Mouse (Mus musculus): ENCODE data around the gene Tomm34. TPM values are rescaled to one million over a fixed set of nuclear protein-coding genes. Genes with fewer than 3 reads are reported as not detected.

The Tomm34 gene
- polyA plus RNA-seq, 1 experiment: 31.0 TPM

DNA sequence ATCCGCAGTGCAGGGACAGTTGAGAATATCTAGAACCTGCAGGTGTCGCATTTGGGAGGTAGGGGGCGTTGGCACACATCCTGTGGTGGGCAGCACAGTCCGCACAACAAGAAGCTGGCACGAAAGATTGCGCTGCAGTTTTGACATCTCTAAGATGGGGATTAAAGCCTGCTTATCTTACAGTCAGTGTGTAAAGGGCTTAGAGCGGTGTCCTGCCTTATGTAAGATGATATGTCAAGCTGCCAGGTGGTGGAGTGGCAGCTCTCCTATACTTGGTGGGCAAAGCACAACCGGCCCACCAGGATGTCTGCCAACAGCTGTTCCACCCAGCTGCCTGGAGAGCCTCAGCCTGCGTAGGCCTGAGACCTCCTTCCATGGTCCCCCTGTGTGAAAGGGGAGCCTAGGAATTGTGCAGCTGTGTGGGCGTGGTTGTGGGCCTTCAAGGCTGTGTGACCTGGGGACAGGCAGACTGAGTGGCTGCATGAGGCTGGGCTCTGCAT, 34.4 kb downstream of the Tomm34 start:
- no peak for DNase-seq
- Histone ChIP-seq H3K36me3 (ENCODE audit: control insufficient read depth, insufficient read depth, low read length) (no peaks in the 10 kb centered on the region), H3K4me1 (ENCODE audit: control insufficient read depth, insufficient read depth, low read length) (no peaks in the 10 kb centered on the region), H3K27ac (ENCODE audit: insufficient read depth, low read depth, low read length) (no peak overlapping the region), H3K4me3 (ENCODE audit: insufficient read depth, low read depth, low read length) (no peak overlapping the region), H3K27me3 (replicated peaks; ENCODE audit: control insufficient read depth, insufficient read depth, low read length) (no peaks in the 10 kb centered on the region)
- WGBS: 53% methylated on average over 10 of the region's 10 CpGs
- TF ChIP-seq CTCF (conservative IDR thresholded peaks at IDR 0.05; ENCODE audit: insufficient read depth, insufficient read length, low read depth, low read length) (no peak), POLR2A (IDR thresholded peaks at IDR 0.05; ENCODE audit: low read depth, low read length) (no peak)

DNA sequence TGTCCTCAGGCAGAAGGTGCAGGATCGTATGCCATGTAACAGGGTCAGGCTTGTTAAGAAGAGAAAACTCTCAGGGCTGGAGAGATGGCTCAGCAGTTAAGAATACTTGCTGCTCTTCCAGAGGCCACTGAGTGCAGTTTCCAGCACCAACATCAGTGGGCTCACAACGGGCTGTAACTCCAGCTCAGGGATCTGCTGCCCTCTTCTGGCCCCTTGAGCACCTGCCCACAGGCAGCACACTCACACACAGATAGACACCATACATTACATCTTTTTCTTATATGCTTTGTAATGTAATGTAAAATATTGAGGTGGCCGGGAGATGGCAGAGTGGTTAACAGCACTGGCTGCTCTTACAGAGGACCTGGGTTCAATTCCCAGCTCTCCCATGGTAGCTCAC, 38.0 kb downstream of the Tomm34 start:
- no peaks in the 10 kb centered on the region for H3K27me3 ChIP-seq (replicated peaks; ENCODE audit: control insufficient read depth, insufficient read depth, low read length)
- no peak for TF ChIP-seq POLR2A (IDR thresholded peaks at IDR 0.05; ENCODE audit: low read depth, low read length)
- no peak for TF ChIP-seq CTCF (conservative IDR thresholded peaks at IDR 0.05; ENCODE audit: insufficient read depth, insufficient read length, low read depth, low read length)

GRCm38 (mm10) chr2:164031147-164031546, 39.8 kb downstream of the Tomm34 start:
- WGBS: 64% methylated on average over 10 of the region's 10 CpGs
- H3K27ac ChIP-seq (ENCODE audit: insufficient read depth, low read depth, low read length): no peak overlapping the region
- H3K4me1 ChIP-seq (ENCODE audit: control insufficient read depth, insufficient read depth, low read length): no peaks in the 10 kb centered on the region
- no peak for DNase-seq
- H3K27me3 ChIP-seq (replicated peaks; ENCODE audit: control insufficient read depth, insufficient read depth, low read length): no peaks in the 10 kb centered on the region
- H3K36me3 ChIP-seq (ENCODE audit: control insufficient read depth, insufficient read depth, low read length): no peaks in the 10 kb centered on the region
- no peak overlapping the region for H3K4me3 ChIP-seq (ENCODE audit: insufficient read depth, low read depth, low read length)
- no peak for TF ChIP-seq POLR2A (IDR thresholded peaks at IDR 0.05; ENCODE audit: low read depth, low read length)
- TF ChIP-seq CTCF (conservative IDR thresholded peaks at IDR 0.05; ENCODE audit: insufficient read depth, insufficient read length, low read depth, low read length): no peak

More for the DNA sequence above, 38.0 kb downstream of the Tomm34 start:
- no peaks in the 10 kb centered on the region for H3K36me3 ChIP-seq (ENCODE audit: control insufficient read depth, insufficient read depth, low read length)
- H3K27ac ChIP-seq (ENCODE audit: insufficient read depth, low read depth, low read length): no peak overlapping the region
- H3K4me1 ChIP-seq (ENCODE audit: control insufficient read depth, insufficient read depth, low read length): no peaks in the 10 kb centered on the region
- 93% methylated on average over 3 of the region's 3 CpGs for WGBS
- no peak for DNase-seq
- no peak overlapping the region for H3K4me3 ChIP-seq (ENCODE audit: insufficient read depth, low read depth, low read length)

DNA sequence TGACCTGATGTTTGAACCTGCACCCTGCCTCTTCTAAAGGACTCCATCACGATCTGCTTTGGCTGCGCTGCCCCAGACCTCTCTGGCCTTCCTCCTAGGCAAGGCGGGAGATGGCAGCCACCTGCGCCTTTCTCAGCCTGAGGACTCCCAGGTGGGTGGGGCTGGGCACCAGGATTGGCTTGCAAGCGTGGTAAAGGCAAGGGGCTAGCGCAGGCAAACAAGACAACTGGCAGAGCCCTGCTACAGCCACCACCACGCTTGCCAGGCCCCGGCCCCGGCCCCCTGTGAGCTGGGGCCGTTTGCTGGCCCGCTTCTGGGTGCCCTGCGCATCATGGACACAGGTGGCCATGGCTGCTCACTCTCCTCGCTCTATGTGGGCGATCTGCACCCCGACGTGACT, 45.8 kb downstream of the Tomm34 start, which contains the start of gene Pabpc1l:
Gene Pabpc1l (plus strand): TSS at position 301 of the 400 bp plus-strand sequence.
- no peaks in the 10 kb centered on the region for H3K36me3 ChIP-seq (ENCODE audit: control insufficient read depth, insufficient read depth, low read length)
- DNase-seq: no peak
- H3K4me1 ChIP-seq (ENCODE audit: control insufficient read depth, insufficient read depth, low read length): no peaks in the 10 kb centered on the region
- 83% methylated on average over 16 of the region's 16 CpGs for WGBS
- H3K4me3 ChIP-seq (ENCODE audit: insufficient read depth, low read depth, low read length): no peak within 1 kb of the TSS
- H3K27ac ChIP-seq (ENCODE audit: insufficient read depth, low read depth, low read length): no peak within 1 kb of the TSS
- TF ChIP-seq CTCF (conservative IDR thresholded peaks at IDR 0.05; ENCODE audit: insufficient read depth, insufficient read length, low read depth, low read length): no peak
- no peak for TF ChIP-seq POLR2A (IDR thresholded peaks at IDR 0.05; ENCODE audit: low read depth, low read length)
- no peaks in the 10 kb centered on the region for H3K27me3 ChIP-seq (replicated peaks; ENCODE audit: control insufficient read depth, insufficient read depth, low read length)

DNA sequence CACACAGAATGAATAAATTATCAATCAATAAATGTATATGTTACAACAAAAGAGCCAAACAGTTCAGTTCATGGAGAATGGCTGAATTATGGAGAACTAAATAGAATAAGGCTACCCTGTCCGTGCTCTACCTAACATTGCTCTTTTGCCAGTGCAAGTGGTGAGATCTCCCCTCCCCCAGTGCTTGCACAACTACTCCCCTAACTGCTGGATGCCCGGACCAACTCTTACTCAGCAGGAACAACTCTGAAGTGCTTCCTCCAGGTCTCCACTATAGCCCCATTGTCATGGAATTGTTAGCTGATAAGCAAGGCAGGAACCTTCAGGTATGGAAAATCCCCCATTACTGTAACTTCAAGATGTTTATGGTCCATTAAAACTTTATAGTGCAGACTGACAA, 48.9 kb downstream of the Tomm34 start:
- Histone ChIP-seq H3K4me1 (ENCODE audit: control insufficient read depth, insufficient read depth, low read length) (no peaks in the 10 kb centered on the region), H3K27me3 (replicated peaks; ENCODE audit: control insufficient read depth, insufficient read depth, low read length) (no peaks in the 10 kb centered on the region), H3K4me3 (ENCODE audit: insufficient read depth, low read depth, low read length) (no peak overlapping the region), H3K27ac (ENCODE audit: insufficient read depth, low read depth, low read length) (no peak overlapping the region), H3K36me3 (ENCODE audit: control insufficient read depth, insufficient read depth, low read length) (peaks cover 2% of the 10 kb centered on the region)
- DNase-seq: no peak
- TF ChIP-seq POLR2A (IDR thresholded peaks at IDR 0.05; ENCODE audit: low read depth, low read length) (no peak), CTCF (conservative IDR thresholded peaks at IDR 0.05; ENCODE audit: insufficient read depth, insufficient read length, low read depth, low read length) (no peak)
- WGBS: 45% methylated on average over 2 of the region's 2 CpGs

GRCm38 (mm10) chr2:164019943-164020342, 51.0 kb downstream of the Tomm34 start:
- WGBS: 72% methylated on average over 4 of the region's 4 CpGs
- H3K27me3 ChIP-seq (replicated peaks; ENCODE audit: control insufficient read depth, insufficient read depth, low read length): no peaks in the 10 kb centered on the region
- H3K27ac ChIP-seq (ENCODE audit: insufficient read depth, low read depth, low read length): no peak overlapping the region
- TF ChIP-seq CTCF (conservative IDR thresholded peaks at IDR 0.05; ENCODE audit: insufficient read depth, insufficient read length, low read depth, low read length) (no peak), POLR2A (IDR thresholded peaks at IDR 0.05; ENCODE audit: low read depth, low read length) (no peak)
- H3K4me3 ChIP-seq (ENCODE audit: insufficient read depth, low read depth, low read length): no peak overlapping the region
- H3K4me1 ChIP-seq (ENCODE audit: control insufficient read depth, insufficient read depth, low read length): no peaks in the 10 kb centered on the region
- peaks cover 9% of the 10 kb centered on the region for H3K36me3 ChIP-seq (ENCODE audit: control insufficient read depth, insufficient read depth, low read length)
- DNase-seq: no peak

DNA sequence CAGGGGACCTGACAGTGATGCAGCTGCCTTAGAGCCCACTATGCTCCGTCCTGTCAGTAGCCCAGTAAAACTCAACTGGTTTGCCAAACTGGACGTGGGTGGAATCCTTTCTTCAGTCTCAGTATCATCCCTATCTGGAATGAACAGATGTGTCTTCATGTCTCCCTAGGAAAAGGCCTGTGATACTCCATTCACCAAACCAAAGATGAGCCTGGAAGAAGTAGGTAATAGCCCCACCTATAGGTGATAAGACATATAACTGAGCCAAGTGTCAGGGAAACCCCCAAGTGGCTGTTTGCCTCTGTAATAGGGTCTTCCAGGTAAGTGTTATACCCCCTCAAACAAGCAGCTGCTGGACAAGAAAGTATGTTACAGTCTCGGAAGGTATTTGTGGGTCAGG, 52.1 kb downstream of the Tomm34 start:
- H3K4me1 ChIP-seq (ENCODE audit: control insufficient read depth, insufficient read depth, low read length): no peaks in the 10 kb centered on the region
- H3K4me3 ChIP-seq (ENCODE audit: insufficient read depth, low read depth, low read length): no peak overlapping the region
- no peak for DNase-seq
- no peak overlapping the region for H3K27ac ChIP-seq (ENCODE audit: insufficient read depth, low read depth, low read length)
- no peaks in the 10 kb centered on the region for H3K27me3 ChIP-seq (replicated peaks; ENCODE audit: control insufficient read depth, insufficient read depth, low read length)
- TF ChIP-seq CTCF (conservative IDR thresholded peaks at IDR 0.05; ENCODE audit: insufficient read depth, insufficient read length, low read depth, low read length): no peak
- no peak for TF ChIP-seq POLR2A (IDR thresholded peaks at IDR 0.05; ENCODE audit: low read depth, low read length)
- peaks cover 9% of the 10 kb centered on the region for H3K36me3 ChIP-seq (ENCODE audit: control insufficient read depth, insufficient read depth, low read length)
- 89% methylated on average over 3 of the region's 3 CpGs for WGBS

All from kidney, adult 2 months (tissue).